Mouse (Mus musculus) cerebellum, adult 2 months (tissue): Measurements from ENCODE around the gene Clic4. TPM values are rescaled to one million over a fixed set of nuclear protein-coding genes. Genes with fewer than 3 reads are reported as not detected.

ENCODE experiments used
- DNase-seq, 2 experiments: peaks; one replicate each; pipeline ENCODE4 v3.0.0; 2021
- H3K27ac ChIP-seq: fragments of 200-500 bp; 2 replicates; pipeline ENCODE4 v1.5.1; 2012; ENCODE audit warnings: low read length, control low read depth, inconsistent platforms; ENCODE audit not compliant: insufficient read depth
- H3K27me3 ChIP-seq: fragments of 200-500 bp; 2 replicates; pipeline ENCODE4 v1.6.1; 2012; ENCODE audit warnings: inconsistent platforms, mild to moderate bottlenecking, low read length, moderate library complexity; ENCODE audit not compliant: control insufficient read depth, insufficient read depth
- H3K4me1 ChIP-seq: fragments of 200-500 bp; 2 replicates; pipeline ENCODE4 v1.6.1; 2011; ENCODE audit warnings: low read length; ENCODE audit not compliant: control insufficient read depth, insufficient read depth
- H3K4me3 ChIP-seq: fragments of 200-500 bp; replicated peaks from 2 replicates; pipeline ENCODE3; 2011; ENCODE audit warnings: mild to moderate bottlenecking, low read depth, low read length, control low read depth; ENCODE audit not compliant: insufficient read depth
- CTCF ChIP-seq: fragments of 200-500 bp; IDR thresholded peaks from 2 replicates; pipeline ENCODE4 v1.5.1; 2011; ENCODE audit warnings: low read depth, mild to moderate bottlenecking, control low read depth, low read length, moderate library complexity, borderline replicate concordance; ENCODE audit not compliant: insufficient read depth
- POLR2A ChIP-seq: fragments of 200-500 bp; IDR thresholded peaks from 2 replicates; pipeline ENCODE4 v1.6.1; 2011; ENCODE audit warnings: low read length, control low read depth, borderline replicate concordance; ENCODE audit not compliant: insufficient read depth
- WGBS: fragments of 180-500 bp; shearing (Covaris S2); methylation state at CpG from one replicate; pipeline ENCODE4 v1.1.7; 2018; 5-methylcytosine and 5-hydroxymethylcytosine counted together
- polyA plus RNA-seq: library from polyadenylated mRNA; depleted of rRNA; stranded (reverse); fragments of >200 nt; gene quantifications from 2 replicates; pipeline ENCODE4 v1.2.3, GENCODE M21; 2012; rRNA removed

Clic4 gene
- polyA plus RNA-seq, 1 experiment: 98.4 TPM

- H3K27me3 ChIP-seq: peaks cover 2% of the 10 kb centered on the region; the same call in 1 of the 2 replicates
- 69% methylated on average over 12 of the region's 12 CpGs for WGBS
Observed at GRCm38 (mm10) chr4:135171304-135171875, 101.2 kb downstream of the Clic4 start.

GRCm38 (mm10) chr4:135169501-135169900 is 103.1 kb downstream of the Clic4 start:
- Histone ChIP-seq H3K27me3 (no peaks in the 10 kb centered on the region; the same call in 1 of the 2 replicates), H3K4me1 (no peaks in the 10 kb centered on the region), H3K4me3 (no peak overlapping the region), H3K27ac (no peak overlapping the region)
- WGBS: 38% methylated on average over 4 of the region's 4 CpGs
- TF ChIP-seq CTCF (no peak), POLR2A (no peak)
- DNase-seq: no peak

More at GRCm38 (mm10) chr4:135171304-135171875, 101.2 kb downstream of the Clic4 start:
- Histone ChIP-seq H3K4me3 (no peak overlapping the region), H3K27ac (no peak overlapping the region), H3K4me1 (no peaks in the 10 kb centered on the region)
- TF ChIP-seq CTCF: no peak
- TF ChIP-seq POLR2A: no peak
- no peak for DNase-seq

DNA sequence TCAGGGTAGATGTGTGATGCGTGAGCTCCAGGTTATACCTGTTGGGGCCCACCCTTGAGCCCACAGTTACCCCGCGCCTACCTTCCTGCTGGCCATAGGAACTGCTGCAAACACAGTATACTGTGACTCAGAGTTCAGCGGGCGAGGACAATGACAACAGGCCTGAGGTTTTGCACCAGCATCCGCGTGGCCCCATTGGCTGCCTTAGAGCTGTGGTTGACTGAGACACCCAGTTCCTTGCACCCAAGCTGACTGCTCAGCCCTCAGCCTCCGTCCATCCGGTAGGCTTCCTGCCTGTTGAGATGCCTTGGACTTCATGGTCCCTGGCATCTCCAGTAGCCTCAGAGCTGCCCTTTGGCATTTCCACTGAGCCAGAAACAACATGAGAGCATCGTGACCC is 103.5 kb downstream of the Clic4 start:
- Histone ChIP-seq H3K4me3 (no peak overlapping the region), H3K27ac (no peak overlapping the region), H3K27me3 (no peaks in the 10 kb centered on the region; the same call in 1 of the 2 replicates), H3K4me1 (no peaks in the 10 kb centered on the region)
- 66% methylated on average over 10 of the region's 10 CpGs for WGBS
- DNase-seq: no peak
- no peak for TF ChIP-seq POLR2A
- no peak for TF ChIP-seq CTCF

DNA sequence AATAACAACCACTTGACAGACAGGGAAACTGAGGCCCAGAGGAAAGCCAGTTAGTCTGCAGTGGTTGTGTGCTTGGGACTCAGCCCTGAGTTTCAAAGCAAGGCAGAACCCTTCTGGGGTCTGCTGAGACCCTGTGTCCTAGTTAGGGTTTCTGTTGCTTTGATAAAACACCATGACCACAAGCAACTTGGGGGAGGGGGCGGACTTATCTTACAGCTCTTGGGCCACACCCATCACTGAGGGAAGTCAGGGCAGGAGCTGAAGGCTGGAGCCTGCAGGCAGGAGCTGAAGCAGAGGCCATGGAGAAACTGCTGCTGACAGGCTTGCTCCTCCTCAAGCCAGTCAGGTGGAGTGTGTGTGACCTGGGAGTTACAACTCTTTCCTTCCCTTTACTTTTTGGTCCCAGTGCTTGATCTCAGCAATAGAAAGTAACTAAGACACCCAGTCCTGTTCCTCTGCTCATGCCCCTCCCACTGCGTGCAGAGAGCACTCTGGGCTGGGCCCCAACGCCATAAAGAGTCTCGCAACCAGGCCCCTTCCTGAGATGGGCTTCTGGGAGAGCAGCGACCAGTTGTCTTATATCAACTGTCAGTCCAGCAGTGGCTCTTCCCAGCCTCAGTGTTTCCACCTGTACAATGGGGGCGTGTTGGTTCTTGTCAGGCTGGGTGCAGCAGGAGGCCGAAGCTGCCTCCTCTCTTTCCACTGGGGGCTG is 104.6 kb downstream of the Clic4 start:
- Histone ChIP-seq H3K27me3 (no peaks in the 10 kb centered on the region; the same call in 1 of the 2 replicates), H3K4me1 (no peaks in the 10 kb centered on the region), H3K27ac (no peak overlapping the region), H3K4me3 (no peak overlapping the region)
- DNase-seq: no peak
- WGBS: 76% methylated on average over 7 of the region's 7 CpGs
- TF ChIP-seq CTCF (no peak), POLR2A (no peak)

DNA sequence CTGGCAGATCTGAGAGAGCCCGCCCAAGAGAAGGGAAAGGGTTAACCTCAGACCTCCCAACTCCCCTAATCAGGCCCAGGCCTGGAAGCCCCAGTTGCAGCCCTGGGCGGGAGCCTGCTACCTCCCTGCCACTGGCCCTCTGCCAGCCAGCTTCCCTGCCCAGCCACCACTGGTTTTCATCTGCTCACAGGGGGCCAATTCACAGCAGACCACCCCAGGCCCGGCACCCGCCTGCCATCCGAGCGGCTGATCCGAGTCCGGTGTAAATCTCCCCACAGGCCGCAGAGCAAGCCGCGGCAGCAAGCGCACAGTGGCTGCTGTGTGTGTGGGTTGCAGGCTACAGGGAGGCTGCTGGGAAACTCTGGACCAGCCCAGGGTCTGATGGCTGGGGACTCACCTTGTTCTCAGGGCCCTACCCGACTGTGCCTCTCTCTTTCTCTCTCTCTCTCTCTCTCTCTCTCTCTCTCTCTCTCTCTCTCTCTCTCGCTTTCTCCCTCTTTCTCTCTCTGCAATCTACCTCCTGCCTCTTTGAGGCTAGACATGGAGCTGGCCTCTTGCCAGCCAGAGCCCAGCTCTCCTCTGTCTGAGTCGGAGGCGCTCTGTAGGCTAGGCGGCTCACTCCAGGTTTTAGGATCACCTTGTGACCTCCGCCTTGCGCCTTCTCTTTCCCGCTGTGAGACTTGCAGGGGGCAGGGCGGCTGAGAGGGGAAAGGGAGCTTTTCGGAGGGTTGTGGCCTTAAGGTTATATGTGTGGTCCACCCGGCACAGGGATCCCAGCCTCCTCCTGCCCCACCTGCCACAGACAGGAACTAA is 106.0 kb downstream of the Clic4 start:
- no peaks in the 10 kb centered on the region for H3K4me1 ChIP-seq
- no peak for DNase-seq
- 17% methylated on average over 23 of the region's 23 CpGs for WGBS
- no peak overlapping the region for H3K27ac ChIP-seq
- TF ChIP-seq POLR2A (no peak), CTCF (no peak)
- H3K4me3 ChIP-seq: no peak overlapping the region
- no peaks in the 10 kb centered on the region; the same call in 1 of the 2 replicates for H3K27me3 ChIP-seq

GRCm38 (mm10) chr4:135165761-135166160 is 106.9 kb downstream of the Clic4 start:
- 70% methylated on average over 6 of the region's 6 CpGs for WGBS
- no peak for DNase-seq
- Histone ChIP-seq H3K4me1 (no peaks in the 10 kb centered on the region), H3K27me3 (no peaks in the 10 kb centered on the region; the same call in 1 of the 2 replicates), H3K4me3 (no peak overlapping the region), H3K27ac (no peak overlapping the region)
- TF ChIP-seq POLR2A: no peak
- no peak for TF ChIP-seq CTCF

Other genes starting within 250 kb of the Clic4 start
- 0.05 TPM in 1 of 2 replicates, not detected in the other for gene Runx3, start 152.2 kb downstream of the Clic4 start, polyA plus RNA-seq
- gene Srrm1, start 80.5 kb upstream of the Clic4 start, polyA plus RNA-seq: 124 and 130 TPM in 2 replicates
- gene Ncmap, start 125.4 kb upstream of the Clic4 start, polyA plus RNA-seq: 4.1 and 4.7 TPM in 2 replicates
- gene Rcan3, start 161.0 kb upstream of the Clic4 start, polyA plus RNA-seq: 74.3 and 80.4 TPM in 2 replicates
- gene Stpg1, start 222.0 kb upstream of the Clic4 start, polyA plus RNA-seq: 0.72 and 0.76 TPM in 2 replicates
- 57.5 and 60.9 TPM in 2 replicates for gene Nipal3, start 222.2 kb upstream of the Clic4 start, polyA plus RNA-seq